Mouse (Mus musculus): ENCODE results near the gene Cipc.

The Cipc gene

DNA sequence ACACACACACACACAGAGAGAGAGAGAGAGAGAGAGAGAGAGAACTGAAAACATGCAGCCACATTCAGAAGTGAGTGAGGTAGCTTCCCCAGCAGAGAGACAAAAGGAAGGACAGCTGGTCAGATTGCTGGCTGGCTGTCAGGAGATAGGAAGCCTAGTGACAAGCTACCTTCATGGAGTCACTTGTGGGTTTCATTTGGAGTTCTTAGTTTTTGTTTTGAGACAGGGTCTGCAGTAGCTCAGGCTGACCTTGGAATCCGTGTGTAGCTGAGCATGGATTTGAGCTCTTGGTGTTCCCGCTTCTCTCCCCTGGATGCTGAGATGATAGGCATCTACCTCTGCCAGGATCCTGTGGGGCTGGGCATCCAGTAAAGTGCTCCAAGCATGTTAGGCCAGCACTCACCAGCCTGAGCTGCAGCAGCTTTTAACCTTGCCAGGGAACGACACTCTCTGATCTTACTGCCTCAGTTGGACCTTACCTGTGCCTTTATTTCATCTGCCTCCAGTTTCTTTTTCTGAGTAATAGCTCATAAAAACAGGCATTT lies 14.0 kb downstream of the Cipc start:
- DNase-seq (ENCODE audit: low read depth) = no peak

DNA sequence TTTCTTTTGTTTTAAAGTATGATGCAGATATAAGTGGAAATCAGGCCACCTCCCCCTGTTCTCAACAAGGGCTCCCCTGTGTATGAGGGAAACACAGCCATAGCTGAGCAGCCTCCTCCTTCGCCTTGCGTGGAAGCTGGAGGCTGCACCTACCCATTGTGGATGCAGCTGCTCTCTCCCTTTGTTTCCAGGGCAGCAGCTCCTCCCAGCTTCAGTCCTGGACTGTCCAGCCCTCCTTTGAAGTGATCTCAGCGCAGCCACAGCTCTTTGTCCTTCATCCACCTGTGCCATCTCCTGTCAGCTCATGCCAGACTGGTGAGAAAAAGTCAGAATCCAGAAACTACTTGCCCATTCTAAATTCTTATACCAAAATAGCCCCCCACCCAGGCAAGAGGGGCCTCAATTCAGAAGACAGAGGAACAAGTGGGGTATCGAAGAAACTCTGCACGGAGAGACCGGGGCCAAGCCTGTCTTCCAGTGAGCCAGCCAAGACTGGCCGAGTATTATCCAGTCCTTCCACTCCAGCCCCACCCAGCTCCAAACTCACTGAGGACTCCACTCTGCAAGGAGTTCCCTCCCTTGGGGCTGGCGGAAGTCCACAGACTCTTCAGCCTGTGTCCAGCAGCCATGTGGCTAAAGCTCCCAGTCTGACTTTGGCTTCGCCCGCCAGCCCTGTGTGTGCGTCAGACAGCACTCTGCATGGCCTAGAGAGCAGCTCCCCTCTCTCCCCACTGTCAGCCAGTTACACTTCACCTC lies 14.9 kb downstream of the Cipc start:
- DNase-seq (ENCODE audit: low read depth) = no peak

DNA sequence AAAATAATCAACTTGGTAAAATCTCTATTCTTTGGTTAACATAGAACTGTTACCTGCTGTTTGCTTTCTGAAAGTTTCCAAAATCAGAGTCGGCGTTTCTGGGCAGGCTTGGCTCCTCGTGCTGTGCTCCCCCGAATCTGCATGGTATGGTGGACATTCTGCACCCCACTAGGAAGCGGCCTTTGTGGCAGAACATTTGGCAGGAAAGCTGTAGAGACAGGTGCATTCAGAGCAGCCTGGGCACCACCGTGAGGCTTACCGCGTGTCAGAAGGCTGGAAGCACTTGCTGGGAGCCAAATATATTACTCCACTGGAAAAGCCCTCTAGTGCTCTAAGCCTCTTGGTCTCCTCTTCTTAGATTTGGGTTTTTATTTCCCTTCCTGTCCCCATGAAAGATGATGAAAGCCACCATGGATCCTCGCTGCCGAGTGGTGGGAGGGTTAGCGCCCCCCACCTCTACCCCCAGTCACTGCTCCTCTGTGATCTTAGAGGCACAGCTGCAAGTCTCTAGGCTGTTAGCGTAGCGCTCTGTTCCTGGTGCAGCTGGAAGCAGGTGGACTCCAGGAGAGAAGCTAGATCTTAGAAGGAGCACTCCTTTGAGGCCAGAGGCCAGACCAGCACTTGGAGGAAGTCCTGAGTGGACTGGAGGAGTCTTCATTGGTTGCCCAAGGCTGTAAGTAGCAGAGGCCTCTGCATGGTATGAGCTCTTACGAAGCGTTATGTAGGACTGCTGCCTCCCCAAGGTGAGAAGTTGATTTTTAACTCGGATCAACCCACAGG lies 17.6 kb downstream of the Cipc start:
- no peak for DNase-seq (ENCODE audit: low read depth)

DNA sequence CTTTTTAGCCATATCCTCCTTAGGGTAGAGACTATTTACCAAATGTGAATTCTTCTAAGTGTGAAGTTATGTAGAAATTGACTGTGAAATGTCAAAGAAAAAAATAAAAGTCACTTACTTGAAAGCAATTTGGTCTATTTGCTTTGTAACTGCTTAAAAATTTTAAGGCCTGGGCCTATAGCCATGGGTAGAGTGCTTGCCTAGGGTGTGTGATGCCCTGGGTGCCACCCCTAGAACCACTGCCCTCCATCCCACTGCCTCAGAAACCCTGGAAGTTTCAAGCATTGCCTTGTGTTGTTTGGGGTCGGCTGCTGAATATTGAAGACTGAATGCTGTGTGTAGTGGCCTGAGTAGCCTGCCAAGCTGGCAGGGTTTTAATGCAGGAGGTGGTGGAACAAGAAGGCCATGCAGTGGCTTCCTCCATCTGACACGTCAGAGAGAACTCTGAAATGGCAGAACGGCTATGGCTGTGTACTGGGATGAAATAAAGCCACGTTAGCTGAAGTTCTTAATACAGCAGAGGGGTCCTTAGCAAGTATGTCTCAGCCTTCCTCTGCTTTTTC lies 18.5 kb downstream of the Cipc start:
- no peak for DNase-seq (ENCODE audit: low read depth)

DNA sequence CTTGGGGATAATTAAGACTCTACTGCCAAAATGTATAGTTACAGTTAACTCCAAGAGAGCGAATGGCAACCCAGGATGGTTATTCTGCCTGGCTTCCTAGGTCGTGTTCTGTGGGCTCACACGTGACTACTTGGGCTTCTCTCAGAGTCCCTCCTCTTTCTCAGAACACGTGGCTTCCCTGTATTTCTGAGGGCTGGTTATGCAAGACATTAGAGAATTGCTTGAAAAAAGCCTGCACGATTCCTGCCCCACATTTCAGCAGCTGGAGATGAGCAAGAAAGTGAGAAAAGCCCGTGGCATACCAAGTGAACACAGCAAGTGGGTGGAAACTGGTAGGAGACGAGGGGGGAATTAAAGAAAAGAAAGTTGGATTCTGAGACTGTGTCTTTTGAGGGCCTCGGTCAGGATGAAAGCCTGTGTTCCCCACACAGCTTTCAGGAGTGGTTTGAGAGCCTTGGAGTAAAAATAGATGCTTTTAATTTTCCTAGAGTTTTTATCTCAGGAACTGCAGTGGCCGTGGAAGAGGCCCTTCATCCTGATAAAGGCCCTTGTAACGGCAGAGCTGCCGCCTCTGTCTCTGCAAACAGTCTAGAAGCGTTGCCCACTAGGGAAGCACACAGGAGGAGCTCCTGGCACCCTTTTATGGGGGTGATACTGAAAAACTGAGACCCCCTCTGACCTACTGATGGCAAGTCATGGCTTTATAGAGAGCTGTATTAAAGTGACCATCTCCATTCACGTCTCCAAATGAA lies 21.8 kb downstream of the Cipc start:
- DNase-seq (ENCODE audit: low read depth) = no peak

DNA sequence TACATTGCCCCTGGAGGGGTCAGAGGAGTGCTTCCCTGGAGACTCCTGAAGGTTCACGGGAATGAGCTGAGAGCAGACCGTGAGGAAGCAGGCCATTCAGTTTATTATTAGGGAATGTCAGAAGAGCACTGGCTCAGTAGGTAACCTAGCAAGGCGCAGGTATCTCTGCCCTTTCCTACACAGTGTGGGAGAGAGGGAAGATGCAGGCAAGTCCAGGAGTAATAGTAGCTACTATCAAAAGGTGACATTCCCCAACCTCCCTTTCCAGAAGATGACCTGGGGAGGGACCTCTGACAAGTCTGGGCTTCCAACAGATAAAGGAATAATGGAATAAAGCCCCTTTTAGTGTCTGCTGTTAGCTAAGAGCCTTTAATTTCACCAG lies 22.4 kb downstream of the Cipc start:
- DNase-seq (ENCODE audit: low read depth) = no peak

DNA sequence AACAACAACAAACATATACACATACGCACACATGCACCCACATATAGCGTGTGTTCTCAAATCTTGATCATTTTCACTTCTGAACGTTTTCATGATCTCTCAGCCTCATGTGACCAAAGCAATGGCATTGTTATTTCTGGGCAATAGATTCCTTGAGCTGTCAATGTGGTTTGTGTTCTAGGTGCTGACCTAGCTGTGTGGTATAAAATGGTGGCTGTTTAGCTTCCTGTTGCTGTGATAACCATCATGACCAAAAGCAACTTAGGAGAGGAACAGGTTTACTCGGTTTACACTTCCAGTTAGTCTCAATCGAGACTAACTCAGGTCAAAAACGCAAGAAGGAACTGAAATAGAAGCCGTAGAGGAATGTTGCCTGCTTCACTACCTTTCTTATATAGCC lies 24.2 kb downstream of the Cipc start:
- DNase-seq (ENCODE audit: low read depth) = no peak

DNA sequence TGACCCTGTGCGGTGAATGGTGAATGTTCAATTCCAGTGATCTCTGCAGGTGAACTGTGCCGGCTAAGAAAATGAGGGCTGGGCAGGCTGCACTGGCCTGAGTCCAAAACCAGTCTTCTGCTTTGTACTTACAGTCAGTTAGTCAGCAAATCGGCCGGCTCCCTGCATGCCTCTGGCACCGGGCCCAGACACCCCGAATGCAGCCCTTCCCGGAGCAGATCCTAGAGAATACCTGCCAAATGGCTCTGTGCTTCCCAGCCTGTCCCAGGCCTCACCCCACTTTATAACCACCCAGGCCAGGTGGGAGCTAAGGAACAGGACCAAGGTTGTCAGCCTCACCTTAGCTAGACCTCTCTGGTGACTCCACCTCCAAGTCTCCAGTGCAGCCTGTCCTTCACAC lies 26.4 kb downstream of the Cipc start:
- DNase-seq (ENCODE audit: low read depth) = no peak

DNA sequence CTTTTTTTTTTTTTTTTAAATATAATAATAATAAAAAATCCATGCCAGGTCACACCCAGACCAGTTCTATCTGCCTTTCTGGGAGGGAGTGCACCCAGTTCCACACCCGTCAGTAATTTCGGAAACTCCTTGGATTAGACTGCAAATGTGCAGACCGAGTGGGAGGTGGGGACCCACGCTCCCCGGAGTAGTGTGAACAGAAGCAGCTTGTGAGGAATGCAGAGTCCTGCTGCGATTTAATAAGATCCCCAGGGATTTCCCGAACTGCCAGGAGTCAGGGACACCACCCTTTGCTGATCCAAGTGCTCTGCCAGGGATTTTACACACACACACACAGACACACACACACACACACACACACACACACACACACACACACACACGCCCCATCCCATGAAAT lies 26.9 kb downstream of the Cipc start:
- DNase-seq (ENCODE audit: low read depth) = no peak

DNA sequence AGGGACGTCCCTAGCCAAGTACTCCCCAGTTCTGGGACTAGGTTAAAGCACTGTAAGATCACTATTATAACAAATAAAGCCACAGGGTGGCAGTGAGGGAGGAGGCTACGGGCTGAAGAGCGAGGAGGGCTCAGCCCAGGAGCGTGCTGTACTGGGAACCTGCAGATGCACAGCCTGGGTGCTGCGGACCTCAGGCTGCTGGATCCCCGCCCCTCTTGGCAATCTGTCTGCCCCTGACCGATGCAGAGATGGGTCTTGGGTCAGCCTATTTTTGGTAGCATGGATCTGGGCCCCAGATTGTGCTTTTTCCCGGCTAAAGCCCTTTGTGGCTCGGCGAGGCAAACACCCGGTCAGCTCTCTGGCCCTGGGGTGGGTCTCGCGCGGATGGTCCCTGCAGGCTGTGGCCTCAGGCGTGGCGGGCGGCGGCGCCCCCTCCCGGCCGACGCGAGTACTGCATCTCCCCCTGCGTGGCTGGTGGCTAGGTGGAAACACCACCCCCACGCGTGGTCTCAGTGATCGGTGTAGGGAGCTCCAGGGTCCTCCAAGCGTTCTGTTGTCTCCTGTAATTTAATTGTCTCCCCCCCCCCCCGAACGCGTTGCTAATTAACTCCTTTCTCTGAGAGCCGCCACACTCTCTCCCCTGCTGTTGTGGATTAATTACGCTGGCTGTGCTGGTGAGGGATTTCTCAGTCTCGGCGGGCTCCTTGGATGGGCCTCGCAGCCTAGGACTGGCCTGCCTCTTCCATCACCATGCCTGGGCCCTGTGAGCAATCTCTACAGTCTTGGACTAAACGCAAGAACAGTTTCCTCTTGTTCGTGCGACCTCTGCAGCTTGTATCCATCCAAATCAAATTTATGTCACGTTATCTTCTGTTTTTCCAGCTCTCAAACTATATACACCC lies 27.8 kb downstream of the Cipc start:
- DNase-seq (ENCODE audit: low read depth) = peak; percentile 70

DNA sequence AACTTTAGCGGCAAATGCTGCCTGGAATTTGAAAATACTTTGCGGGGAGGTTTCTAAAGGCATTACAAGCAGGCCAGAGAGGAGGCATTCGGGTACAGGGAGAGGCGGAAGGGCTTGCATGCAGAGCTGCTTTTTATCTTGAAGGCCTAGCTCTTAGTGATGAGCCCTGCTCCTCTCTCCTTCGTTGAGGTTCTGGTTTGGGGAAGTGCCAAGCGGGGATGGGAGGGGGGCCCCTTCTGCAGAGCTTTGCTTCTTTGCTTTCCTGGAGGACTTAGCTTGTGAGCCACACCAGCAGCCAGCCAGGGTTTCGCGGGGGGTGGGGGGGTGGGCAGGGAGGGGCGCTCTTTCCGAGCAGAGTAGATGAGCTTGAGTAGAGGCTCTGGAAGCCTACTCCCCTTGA lies 28.9 kb downstream of the Cipc start:
- DNase-seq (ENCODE audit: low read depth) = no peak

DNA sequence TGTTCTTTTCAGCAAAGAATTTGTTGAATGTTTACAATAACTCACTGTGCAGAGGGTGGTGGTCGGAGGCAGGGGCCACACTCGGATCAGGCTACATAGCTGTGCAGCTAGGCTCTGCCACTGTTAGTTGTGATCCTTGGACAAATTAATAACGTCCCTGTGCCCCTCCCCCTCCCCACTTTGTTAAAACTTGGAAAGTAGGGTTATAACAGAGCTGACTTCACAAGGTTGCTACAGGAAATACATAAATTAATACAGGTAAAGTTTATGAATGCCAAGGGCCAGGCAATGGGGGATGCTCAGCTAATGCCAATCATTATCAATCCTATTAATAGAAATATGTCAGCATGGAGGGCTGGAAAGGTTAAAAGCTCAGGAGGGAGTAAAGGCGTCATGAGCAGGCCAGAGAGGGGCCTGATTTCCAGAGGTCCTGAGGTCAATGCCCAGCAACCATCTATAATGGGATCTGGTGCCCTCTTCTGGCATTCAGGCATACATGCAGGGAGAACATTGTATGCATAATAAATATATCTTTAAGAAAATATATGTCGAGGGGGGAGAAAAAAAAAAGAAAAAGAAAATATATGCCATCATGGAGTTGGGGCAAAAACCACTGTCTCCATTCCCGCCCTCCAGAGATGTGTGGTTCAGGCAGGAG lies 29.8 kb downstream of the Cipc start:
- peak; percentile 18 for DNase-seq (ENCODE audit: low read depth)

DNA sequence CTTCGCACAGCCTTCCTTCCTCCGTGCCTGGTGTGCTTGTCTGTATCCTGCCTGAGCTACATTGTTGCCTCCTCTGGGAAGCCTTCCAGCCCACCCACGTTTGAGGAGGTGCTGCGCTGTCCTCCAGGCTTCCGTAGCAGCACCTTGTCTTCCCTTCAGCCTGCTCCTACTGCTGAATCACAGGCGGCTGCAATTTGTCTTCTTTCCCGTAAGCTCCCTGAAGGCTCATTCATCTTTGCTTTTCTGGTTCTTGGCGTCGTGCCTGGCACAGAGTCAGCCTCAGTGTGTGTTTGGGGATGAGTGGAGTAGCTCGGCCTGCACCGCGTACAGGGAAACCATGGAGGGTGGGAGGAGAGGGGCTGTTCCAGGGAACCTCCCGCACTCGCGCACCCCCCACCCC lies 31.0 kb downstream of the Cipc start:
- no peak for DNase-seq (ENCODE audit: low read depth)

DNA sequence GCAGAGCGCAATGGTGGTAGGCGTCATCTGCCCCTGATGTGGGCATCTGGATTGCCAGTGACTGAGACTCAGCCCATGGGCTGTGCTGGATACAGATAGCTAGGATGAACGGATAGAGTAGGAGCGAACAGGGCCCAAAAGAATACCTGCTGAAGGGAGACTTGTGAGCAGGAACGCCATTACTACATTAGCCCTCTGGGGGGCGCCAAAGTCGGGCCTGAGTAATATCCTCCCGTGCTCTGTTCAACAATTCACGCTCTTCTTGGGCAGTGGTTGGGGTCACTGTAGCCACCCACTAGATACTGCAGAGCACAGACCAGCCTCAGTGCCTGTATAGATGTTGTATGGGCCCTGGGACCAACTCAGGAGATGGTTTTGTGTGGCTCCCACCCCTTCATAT lies 34.3 kb downstream of the Cipc start:
- DNase-seq (ENCODE audit: low read depth) = no peak

DNA sequence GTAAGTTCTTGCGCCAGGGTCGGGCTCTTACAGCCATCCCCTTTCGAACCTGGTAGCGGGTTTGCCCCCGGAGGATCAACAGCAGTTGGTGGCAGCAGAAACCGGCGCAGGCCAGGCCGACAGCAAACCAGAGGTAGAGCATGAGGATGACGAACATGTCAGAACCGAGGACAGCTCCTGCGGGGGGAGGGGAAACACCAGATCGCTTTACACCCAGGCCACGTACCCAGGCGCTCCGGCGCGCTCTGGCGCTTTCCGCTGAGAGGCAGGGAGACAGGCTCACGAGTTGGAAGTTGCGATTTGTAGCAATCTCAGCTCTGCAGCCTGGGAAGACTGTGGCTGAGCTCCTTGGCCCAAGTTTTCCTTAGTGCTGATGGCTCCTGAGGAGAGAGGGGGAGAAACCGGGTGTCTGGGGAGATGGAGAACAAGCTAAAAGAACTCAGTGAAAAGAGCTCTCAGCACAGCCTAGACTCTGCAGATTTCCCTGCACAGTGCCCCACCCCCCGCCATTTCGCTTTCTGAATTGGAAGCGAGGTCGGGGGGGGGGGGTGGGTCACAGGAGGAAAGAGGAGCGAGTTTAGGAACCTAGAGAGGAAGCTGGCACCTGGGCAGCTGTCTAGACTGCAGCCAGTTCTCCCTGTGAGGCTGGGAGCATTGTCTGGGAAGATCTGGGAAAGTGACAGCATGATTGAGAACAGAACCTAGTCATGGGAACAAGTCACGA lies 36.8 kb downstream of the Cipc start:
- peak; percentile 20 for DNase-seq (ENCODE audit: low read depth)

DNA sequence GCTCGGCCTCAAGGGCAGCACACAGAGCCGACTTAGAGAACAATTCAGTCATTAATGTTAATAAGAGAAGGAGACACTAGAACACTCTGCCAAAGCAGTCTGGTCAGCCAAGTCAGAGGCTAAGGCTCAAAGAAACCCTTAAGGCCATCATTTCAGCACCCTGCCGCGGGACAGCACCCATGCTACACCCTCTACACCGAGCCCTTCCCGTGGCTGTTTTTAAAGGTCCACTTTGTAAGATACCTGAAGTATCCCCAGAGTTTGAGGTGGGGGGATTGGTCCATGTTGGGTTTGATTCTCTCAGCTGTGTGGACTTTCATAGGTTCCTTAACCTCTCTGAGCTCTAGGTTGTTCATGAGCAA lies 37.3 kb downstream of the Cipc start:
- no peak for DNase-seq (ENCODE audit: low read depth)

DNA sequence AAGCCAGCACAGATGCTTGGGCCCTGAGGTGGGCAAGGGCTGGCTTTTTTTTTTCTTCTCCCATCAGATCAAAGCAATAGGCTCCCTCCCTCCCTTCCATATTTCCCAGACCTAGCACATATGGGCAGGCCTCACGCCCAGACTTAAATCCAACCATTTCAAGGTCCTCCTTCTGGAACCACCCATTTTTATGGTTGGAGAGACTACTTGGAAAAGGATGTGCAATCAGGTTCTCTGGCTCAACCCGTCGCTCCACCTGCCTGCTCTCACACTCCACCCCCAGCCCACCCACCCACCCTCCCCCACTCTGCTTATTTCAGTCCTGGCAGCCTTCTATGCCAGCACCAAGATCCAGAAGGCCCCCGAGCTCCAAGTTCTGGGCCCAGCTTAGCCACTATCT lies 39.7 kb downstream of the Cipc start:
- DNase-seq (ENCODE audit: low read depth) = no peak

DNA sequence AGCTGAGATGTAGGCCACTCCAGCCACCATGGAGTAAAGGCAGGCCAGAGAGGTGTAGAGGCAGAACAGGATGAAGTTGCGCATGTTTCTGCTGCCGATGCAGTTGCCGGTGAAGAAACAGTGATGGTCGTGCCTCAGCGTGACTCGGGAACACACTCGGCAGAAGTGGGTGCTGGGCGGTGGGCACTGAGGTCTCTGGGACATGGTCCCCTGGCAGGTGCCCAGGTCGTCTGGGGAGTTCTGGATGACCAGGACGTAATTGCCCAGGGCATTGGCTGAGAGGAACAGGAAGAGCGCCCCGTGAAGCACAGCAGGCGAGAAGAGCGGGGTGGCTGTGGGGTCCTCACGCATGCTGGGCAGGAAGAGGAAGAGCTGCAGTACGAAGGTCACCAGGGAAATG lies 41.4 kb downstream of the Cipc start:
- DNase-seq (ENCODE audit: low read depth) = no peak

DNA sequence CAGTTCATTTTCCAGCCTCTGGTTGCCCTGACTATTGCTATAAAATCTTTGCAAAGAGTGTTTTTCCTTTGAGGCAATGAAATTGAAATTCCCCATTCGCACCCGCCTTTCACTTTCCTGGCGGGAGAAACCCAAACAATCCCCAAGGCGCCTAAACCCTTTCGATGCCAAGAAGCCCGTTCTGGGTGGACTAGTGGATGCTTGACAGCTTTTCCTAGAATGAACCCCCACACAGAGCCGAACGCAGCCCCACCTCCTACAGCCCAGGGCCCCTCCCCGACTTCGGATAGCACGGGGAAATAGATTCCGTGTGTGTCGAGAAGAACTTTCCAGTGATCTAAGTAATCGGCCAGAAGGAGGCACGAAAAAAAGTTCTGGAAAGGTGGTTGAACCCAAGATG lies 42.5 kb downstream of the Cipc start:
- DNase-seq (ENCODE audit: low read depth) = no peak
